Mouse (Mus musculus): ENCODE measurements around the gene Fcgr3. TPM values are rescaled to one million over a fixed set of nuclear protein-coding genes. Genes with fewer than 3 reads are reported as not detected.

The Fcgr3 gene
- polyA plus RNA-seq, 1 experiment from 2014 or later = 1,206 TPM

DNA sequence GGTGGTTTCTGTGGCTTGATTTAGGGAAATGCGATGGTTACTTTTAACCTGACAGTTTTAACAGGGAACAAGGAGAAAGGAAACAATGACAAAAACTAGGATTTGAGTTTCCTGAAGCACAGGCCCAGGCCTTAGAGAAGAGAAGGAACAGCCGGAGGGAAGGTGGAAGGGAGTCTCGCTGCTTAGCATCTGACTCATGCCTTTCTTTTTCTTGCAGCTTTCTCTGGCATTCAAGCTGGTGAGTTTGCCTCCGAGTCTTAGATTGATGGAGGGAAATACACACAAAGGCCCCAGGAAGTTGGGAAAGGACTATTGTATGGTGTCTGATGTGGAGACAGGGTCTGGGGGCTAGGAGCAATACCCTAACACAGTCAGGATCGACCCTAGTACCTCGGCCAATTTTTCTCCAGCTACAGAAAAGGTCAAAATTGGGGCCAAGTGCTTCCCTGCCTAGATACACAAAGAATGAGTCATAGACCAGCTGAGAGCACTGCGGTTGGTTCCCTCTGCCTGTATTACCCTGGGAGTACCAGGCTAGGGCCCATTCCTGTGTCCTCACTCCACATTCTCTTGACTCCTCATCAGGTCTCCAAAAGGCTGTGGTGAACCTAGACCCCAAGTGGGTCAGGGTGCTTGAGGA lies 45.3 kb downstream of the Fcgr3 start:
- WGBS (ENCODE audit: missing documents) = 41% methylated on average over 7 of the region's 7 CpGs
- Histone ChIP-seq H3K27ac (peak overlapping the region; percentile 94), H3K36me3 (ENCODE audit: inconsistent target) (peaks cover 40% of the 10 kb centered on the region), H3K79me2 (ENCODE audit: inconsistent target) (peaks cover 42% of the 10 kb centered on the region; the same call in 1 of the 2 replicates), H3K4me3 (ENCODE audit: inconsistent target) (peak overlapping the region; percentile 20)

DNA sequence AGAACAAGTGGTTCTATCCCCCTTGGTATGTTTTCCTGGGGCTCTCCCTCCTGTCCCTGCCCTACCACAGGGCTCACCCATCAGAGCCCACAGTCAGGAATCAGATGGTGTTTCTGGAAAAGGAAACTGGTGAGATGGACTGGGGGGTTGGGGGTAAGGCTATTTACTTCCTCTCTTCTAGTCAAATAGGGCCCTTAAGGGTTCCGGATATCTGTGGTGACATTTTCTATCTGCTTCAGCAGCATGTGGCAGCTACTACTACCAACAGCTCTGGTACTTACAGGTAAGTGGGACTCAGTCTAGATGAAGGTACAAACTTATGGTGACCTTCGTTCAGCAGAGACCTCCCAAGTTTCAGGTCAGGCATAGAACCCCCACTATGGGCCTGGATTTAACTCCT lies 46.0 kb downstream of the Fcgr3 start, which contains the start of gene Fcgr4:
Gene Fcgr4, plus strand, starts transcription at position 184 of the 400 bp plus-strand sequence.
- 43% methylated on average over 2 of the region's 2 CpGs for WGBS (ENCODE audit: missing documents)
- Histone ChIP-seq H3K4me3 (ENCODE audit: inconsistent target) (peak within 1 kb of the TSS; percentile 20), H3K79me2 (ENCODE audit: inconsistent target) (peaks cover 42% of the 10 kb centered on the region; the same call in 1 of the 2 replicates), H3K36me3 (ENCODE audit: inconsistent target) (peaks cover 33% of the 10 kb centered on the region), H3K27ac (peak within 1 kb of the TSS; percentile 94)

DNA sequence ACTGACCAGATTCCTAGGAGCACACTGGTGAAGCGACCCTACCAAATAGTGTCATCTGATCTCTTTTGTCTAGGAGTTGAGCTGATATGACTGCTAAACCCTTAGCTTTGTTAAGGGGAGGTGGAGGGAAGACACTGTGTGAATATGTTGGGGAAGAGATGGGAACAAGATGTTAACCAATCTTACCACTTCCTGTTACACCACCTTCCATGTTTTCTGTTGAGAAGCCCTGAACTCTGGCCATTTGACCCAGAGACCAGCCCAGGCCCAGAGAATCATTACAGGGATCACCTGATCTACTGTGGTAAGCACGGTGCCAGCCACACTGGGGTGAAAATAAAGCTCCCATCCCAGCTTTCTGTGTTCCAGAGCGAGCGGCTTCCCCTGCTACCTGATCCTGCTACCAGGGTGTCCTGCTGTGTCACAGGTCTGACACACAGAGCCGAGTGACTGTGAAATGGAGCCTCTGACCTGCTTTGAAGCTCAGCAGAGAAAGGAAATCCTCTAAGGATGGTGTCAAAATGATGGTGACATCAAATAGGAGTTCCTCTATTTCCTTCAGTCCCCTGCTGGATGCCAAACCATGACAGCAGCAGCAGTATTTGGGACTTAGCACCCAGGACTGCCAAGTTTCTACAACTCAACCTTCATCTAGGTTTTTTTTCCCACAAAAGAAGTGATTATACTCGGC lies 47.1 kb downstream of the Fcgr3 start:
- H3K79me2 ChIP-seq (ENCODE audit: inconsistent target) = peaks cover 36% of the 10 kb centered on the region; the same call in 1 of the 2 replicates
- no peak overlapping the region for H3K4me3 ChIP-seq (ENCODE audit: inconsistent target)
- peaks cover 23% of the 10 kb centered on the region; the same call in 1 of the 2 replicates for H3K36me3 ChIP-seq (ENCODE audit: inconsistent target)
- 40% methylated on average over 6 of the region's 6 CpGs for whole genome bisulfite sequencing (ENCODE audit: missing documents)
- H3K27ac ChIP-seq = peak overlapping the region; percentile 94

DNA sequence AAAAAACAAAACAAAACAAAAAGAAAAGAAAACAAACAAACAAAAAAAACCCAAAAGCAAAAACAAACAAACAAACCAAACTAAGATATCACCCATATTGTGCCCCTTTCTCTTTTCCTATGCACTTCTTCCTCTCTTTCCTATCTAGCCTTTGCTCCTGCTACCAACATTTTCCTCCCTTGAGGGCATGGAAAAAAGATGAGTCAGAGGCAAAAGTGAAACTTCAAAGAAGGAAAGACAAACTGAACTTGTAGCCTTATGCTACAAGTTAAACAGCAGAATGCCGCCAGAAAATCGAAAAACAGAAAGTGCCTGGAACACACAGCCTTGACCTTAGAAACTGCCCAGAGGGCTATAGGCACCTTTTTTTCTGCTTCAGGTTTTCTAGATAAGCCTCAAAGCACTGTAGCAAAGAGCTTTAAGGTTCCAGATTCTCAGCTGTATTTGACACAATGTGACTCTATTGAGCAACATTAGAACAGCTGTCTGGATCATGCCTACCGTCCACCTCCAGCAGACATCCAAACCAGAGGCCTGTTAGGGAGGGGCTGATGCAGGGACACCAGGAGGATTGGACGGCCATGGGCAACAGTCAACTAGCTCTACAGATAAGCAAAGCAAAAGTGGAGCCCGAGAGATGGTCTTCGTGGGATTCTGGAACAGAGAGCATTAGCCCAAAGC lies 47.9 kb downstream of the Fcgr3 start:
- Histone ChIP-seq H3K4me3 (ENCODE audit: inconsistent target) (no peak overlapping the region), H3K36me3 (ENCODE audit: inconsistent target) (peaks cover 20% of the 10 kb centered on the region; the same call in 1 of the 2 replicates), H3K79me2 (ENCODE audit: inconsistent target) (peaks cover 30% of the 10 kb centered on the region; the same call in 1 of the 2 replicates), H3K27ac (peak overlapping the region; percentile 94)
- 41% methylated on average over 6 of the region's 6 CpGs for WGBS (ENCODE audit: missing documents)

DNA sequence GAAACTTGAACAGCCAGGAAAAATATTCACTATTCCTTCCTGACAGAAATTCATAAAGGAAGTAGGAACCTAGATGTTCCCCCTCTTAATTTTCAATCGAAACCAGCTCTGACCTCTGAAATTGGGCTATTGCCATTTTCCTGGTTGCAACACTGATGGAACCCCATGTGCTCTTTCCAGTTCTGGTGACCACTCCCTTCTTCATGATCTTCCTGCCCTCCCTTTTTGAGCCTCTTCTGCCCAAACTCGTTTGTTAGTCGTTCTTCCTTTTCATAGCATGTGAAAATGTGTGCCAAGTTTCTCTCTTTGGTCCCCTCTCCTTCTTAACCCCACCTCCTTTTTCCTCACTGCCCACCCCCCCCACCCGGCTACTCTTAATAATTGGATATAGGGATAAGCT lies 53.0 kb downstream of the Fcgr3 start:
- Histone ChIP-seq H3K4me3 (ENCODE audit: inconsistent target) (no peak overlapping the region), H3K79me2 (ENCODE audit: inconsistent target) (no peaks in the 10 kb centered on the region), H3K36me3 (ENCODE audit: inconsistent target) (no peaks in the 10 kb centered on the region), H3K27ac (no peak overlapping the region)
- 37% methylated on average over 3 of the region's 4 CpGs for WGBS (ENCODE audit: missing documents)

DNA sequence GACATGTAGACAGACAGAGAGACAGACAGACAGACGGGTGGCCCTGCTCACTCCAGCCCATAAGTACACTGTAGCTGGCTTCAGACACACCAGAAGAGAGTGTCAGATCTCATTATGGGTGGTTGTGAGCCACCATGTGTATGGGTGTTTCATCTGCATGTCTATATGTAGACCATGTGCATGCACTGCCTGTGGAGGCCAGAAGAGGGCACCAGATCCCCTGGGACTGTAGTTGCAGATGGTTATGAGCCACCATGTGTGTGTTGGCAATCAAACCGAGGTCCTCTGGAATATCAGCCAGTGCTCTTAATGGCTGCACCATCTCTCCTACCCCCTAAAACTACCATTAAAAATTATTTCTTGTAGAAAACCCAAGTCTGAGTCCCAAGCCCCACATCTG lies 57.8 kb downstream of the Fcgr3 start:
- peak overlapping the region; percentile 91 for H3K27ac ChIP-seq
- no peaks in the 10 kb centered on the region for H3K36me3 ChIP-seq (ENCODE audit: inconsistent target)
- no peak overlapping the region for H3K4me3 ChIP-seq (ENCODE audit: inconsistent target)
- H3K79me2 ChIP-seq (ENCODE audit: inconsistent target) = no peaks in the 10 kb centered on the region
- WGBS (ENCODE audit: missing documents) = 100% methylated on average over 2 of the region's 2 CpGs

DNA sequence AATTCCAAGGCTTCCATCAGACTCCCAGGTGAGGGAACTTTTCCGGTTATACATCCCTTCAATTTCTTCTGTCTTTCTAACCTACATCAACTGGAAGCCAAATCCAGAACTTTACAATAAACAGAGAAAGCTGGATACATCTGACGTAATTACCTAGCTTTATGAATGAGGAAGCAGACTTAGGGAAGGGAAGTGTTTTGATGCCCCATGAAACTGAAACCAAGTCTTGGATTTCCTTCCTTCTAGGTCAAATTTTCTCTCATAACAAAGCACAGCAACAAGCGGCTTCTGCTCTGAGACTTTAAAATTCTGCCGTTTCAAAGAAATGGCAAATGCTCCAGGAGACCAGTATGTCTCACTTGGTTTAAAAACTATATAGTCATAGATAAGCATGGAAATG lies 58.4 kb downstream of the Fcgr3 start:
- Histone ChIP-seq H3K27ac (peak overlapping the region; percentile 91), H3K79me2 (ENCODE audit: inconsistent target) (no peaks in the 10 kb centered on the region), H3K4me3 (ENCODE audit: inconsistent target) (no peak overlapping the region), H3K36me3 (ENCODE audit: inconsistent target) (no peaks in the 10 kb centered on the region)
- 25% methylated on average over 4 of the region's 4 CpGs for WGBS (ENCODE audit: missing documents)

DNA sequence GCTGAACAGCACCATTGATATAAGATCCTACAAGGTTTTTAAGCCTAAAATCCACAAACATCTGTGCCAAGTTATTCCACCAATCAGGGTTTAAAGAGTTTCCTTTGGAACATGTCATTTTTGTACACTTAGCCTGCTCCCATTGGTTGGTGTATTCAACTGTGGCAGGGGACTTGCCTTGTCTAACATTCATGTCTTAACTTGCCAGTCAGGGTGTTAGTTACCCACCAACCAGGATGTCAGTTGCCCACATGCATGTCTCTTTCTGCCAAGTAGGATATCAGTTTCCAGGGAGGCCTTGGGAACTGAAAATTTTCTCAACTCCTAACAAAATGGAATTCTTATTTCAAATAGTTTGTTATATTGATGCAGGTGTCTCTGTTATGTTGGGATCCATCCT lies 59.1 kb downstream of the Fcgr3 start:
- Histone ChIP-seq H3K4me3 (ENCODE audit: inconsistent target) (no peak overlapping the region), H3K79me2 (ENCODE audit: inconsistent target) (no peaks in the 10 kb centered on the region)

DNA sequence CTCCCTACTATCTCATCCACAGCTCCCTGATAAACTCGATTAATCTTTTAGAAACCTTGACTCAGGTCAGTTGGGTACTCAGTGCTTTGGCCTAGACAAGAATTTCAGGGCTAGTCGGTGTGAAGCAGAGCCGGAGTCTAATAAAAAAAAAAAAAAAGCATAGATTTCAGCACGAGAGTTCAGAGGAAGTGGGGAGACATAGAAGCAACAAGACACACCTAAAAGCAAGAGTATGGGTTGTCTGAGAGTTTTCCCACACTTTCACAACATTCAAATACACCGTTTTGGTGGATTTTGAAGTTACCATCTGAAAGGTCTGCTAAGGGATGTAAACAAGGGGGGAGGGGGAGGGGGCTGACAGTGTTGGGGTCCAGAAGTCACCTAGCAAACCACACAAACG lies 59.7 kb downstream of the Fcgr3 start:
- no peaks in the 10 kb centered on the region for H3K36me3 ChIP-seq (ENCODE audit: inconsistent target)
- H3K27ac ChIP-seq = no peak overlapping the region
- WGBS (ENCODE audit: missing documents) = 85% methylated on average over 6 of the region's 6 CpGs
- H3K4me3 ChIP-seq (ENCODE audit: inconsistent target) = no peak overlapping the region
- H3K79me2 ChIP-seq (ENCODE audit: inconsistent target) = no peaks in the 10 kb centered on the region

More for the DNA sequence above, 59.1 kb downstream of the Fcgr3 start:
- H3K27ac ChIP-seq = peak overlapping the region; percentile 91; the same call in 1 of the 2 replicates
- no peaks in the 10 kb centered on the region for H3K36me3 ChIP-seq (ENCODE audit: inconsistent target)

Other genes with a start within 250 kb of the Fcgr3 start
- gene Atf6, start 197.2 kb downstream of the Fcgr3 start, polyA plus RNA-seq (2018) = 41.4 to 56.5 TPM (median 54.4 TPM) in 3 replicates
- 0.43 to 0.62 TPM (median 0.55 TPM) in 3 replicates for gene Gm26620, start 179.9 kb downstream of the Fcgr3 start, polyA plus RNA-seq (2018)
- 9.6 to 14.7 TPM (median 12.1 TPM) in 3 replicates for gene Dusp12, start 179.4 kb downstream of the Fcgr3 start, polyA plus RNA-seq (2018)
- 0.47 to 0.68 TPM in 2 of 3 replicates, not detected in the other for gene Fcrlb, start 152.0 kb downstream of the Fcgr3 start, polyA plus RNA-seq (2018)
- gene Fcrla, start 137.4 kb downstream of the Fcgr3 start, polyA plus RNA-seq (2018) = 0.26 to 0.79 TPM (median 0.56 TPM) in 3 replicates
- gene Fcgr2b, start 88.4 kb downstream of the Fcgr3 start, polyA plus RNA-seq (2018) = 372 to 843 TPM (median 791 TPM) in 3 replicates
- gene Fcgr4, start 46.0 kb downstream of the Fcgr3 start, polyA plus RNA-seq (2018) = 192 to 337 TPM (median 269 TPM) in 3 replicates
- 4.2 to 31.6 TPM (median 7.6 TPM) in 3 replicates for gene Cfap126, start 49.0 kb upstream of the Fcgr3 start, polyA plus RNA-seq (2018)
- 81.5 to 101 TPM (median 100 TPM) in 3 replicates for gene Sdhc, start 85.7 kb upstream of the Fcgr3 start, polyA plus RNA-seq (2018)
- 0.25 TPM in 1 of 3 replicates, not detected in the others for gene Mpz, start 85.8 kb upstream of the Fcgr3 start, polyA plus RNA-seq (2018)
- 46.6 to 83.8 TPM (median 63.3 TPM) in 3 replicates for gene Pcp4l1, start 131.3 kb upstream of the Fcgr3 start, polyA plus RNA-seq (2018)
- gene Nr1i3, start 149.0 kb upstream of the Fcgr3 start, polyA plus RNA-seq (2018) = 0.13 TPM in 1 of 3 replicates, not detected in the others
- 13.6 to 38.3 TPM (median 28.2 TPM) in 3 replicates for gene Tomm40l, start 157.6 kb upstream of the Fcgr3 start, polyA plus RNA-seq (2018)
- gene Apoa2, start 160.1 kb upstream of the Fcgr3 start, polyA plus RNA-seq (2018) = 1.1 TPM in 1 of 3 replicates, not detected in the others
- gene Fcer1g, start 169.4 kb upstream of the Fcgr3 start, polyA plus RNA-seq (2018) = 1,664 to 2,638 TPM (median 2,193 TPM) in 3 replicates
- 0.04 TPM in 1 of 3 replicates, not detected in the others for gene Adamts4, start 185.5 kb upstream of the Fcgr3 start, polyA plus RNA-seq (2018)
- gene Ndufs2, start 186.5 kb upstream of the Fcgr3 start, polyA plus RNA-seq (2018) = 84.3 to 125 TPM (median 122 TPM) in 3 replicates
- 10.2 to 16.8 TPM (median 14.2 TPM) in 3 replicates for gene B4galt3, start 205.4 kb upstream of the Fcgr3 start, polyA plus RNA-seq (2018)
- gene Ppox, start 216.3 kb upstream of the Fcgr3 start, polyA plus RNA-seq (2018) = 8.6 to 27.3 TPM (median 12.1 TPM) in 3 replicates
- 17.1 to 34.6 TPM (median 21.1 TPM) in 3 replicates for gene Usp21, start 223.1 kb upstream of the Fcgr3 start, polyA plus RNA-seq (2018)
- 67.0 to 116 TPM (median 112 TPM) in 3 replicates for gene Ufc1, start 230.1 kb upstream of the Fcgr3 start, polyA plus RNA-seq (2018)